Mouse (Mus musculus) liver, embryonic 12.5 days (tissue): ENCODE results near the gene Igfals. TPM values are rescaled to one million over a fixed set of nuclear protein-coding genes. Genes with fewer than 3 reads are reported as not detected.

ENCODE experiments used
- ATAC-seq: fragments of 200-750 bp; cut with Nextera tagmentation; 2 replicates; pipeline ENCODE4 v1.8.0; 2017; ENCODE audit warnings: moderate number of reproducible peaks, mild to moderate bottlenecking, moderate library complexity
- H3K27ac ChIP-seq: fragments of 300-500 bp; sonication (generic); 2 replicates; pipeline ENCODE4 v1.5.1; 2016; ENCODE audit warnings: mild to moderate bottlenecking
- H3K27me3 ChIP-seq: fragments of 300-500 bp; sonication (generic); replicated peaks from 2 replicates; pipeline ENCODE4 v1.6.1; 2016; ENCODE audit warnings: mild to moderate bottlenecking, moderate library complexity
- H3K36me3 ChIP-seq: fragments of 300-500 bp; sonication (generic); 2 replicates; pipeline ENCODE4 v1.6.1; 2016; ENCODE audit warnings: mild to moderate bottlenecking, moderate library complexity
- H3K4me1 ChIP-seq: fragments of 300-500 bp; sonication (generic); 2 replicates; pipeline ENCODE4 v1.6.1; 2016
- H3K4me2 ChIP-seq: fragments of 300-500 bp; sonication (generic); 2 replicates; pipeline ENCODE4 v1.6.1; 2016; ENCODE audit warnings: mild to moderate bottlenecking, moderate library complexity
- H3K4me3 ChIP-seq: fragments of 300-500 bp; sonication (generic); 2 replicates; pipeline ENCODE4 v1.5.1; 2016; ENCODE audit warnings: mild to moderate bottlenecking, moderate library complexity
- H3K9ac ChIP-seq: fragments of 300-500 bp; sonication (generic); 2 replicates; pipeline ENCODE4 v1.6.1; 2016; ENCODE audit warnings: mild to moderate bottlenecking, moderate library complexity
- H3K9me3 ChIP-seq: fragments of 300-500 bp; sonication (generic); replicated peaks from 2 replicates; pipeline ENCODE4 v1.6.1; 2016; ENCODE audit warnings: mild to moderate bottlenecking, moderate library complexity
- WGBS: fragments of 180-500 bp; shearing (Covaris S2); methylation state at CpG from one replicate; pipeline ENCODE4 v1.1.7; 2016; ENCODE audit not compliant: insufficient replicate concordance; 5-methylcytosine and 5-hydroxymethylcytosine counted together
- polyA plus RNA-seq: library from polyadenylated mRNA; unstranded; fragments of >200 nt; fragmentation: Nextera tagmentation; extraction: Ambion mirVana; gene quantifications from 2 replicates; pipeline ENCODE4 v1.2.1, GENCODE M21; 2016

Gene Igfals
- polyA plus RNA-seq, 1 experiment from 2014 or later = 5.4 TPM

- no peaks in the 10 kb centered on the region for H3K27me3 ChIP-seq
- WGBS = 2% methylated on average over 18 of the region's 18 CpGs
- H3K9ac ChIP-seq = peak overlapping the region; percentile 95
- H3K36me3 ChIP-seq = peaks cover 77% of the 10 kb centered on the region
- no peaks in the 10 kb centered on the region for H3K9me3 ChIP-seq
- peak; percentile 45 for ATAC-seq
- peak overlapping the region; percentile 83 for H3K4me2 ChIP-seq
- H3K27ac ChIP-seq = peak overlapping the region; percentile 91
- peak overlapping the region; percentile 95 for H3K4me3 ChIP-seq
- H3K4me1 ChIP-seq = peaks cover 53% of the 10 kb centered on the region
These were observed 21.1 kb downstream of the Igfals start for GRCm38 (mm10) chr17:24886932-24887271.

GRCm38 (mm10) chr17:24887291-24888080 lies 21.7 kb downstream of the Igfals start:
- Histone ChIP-seq H3K9ac (peak overlapping the region; percentile 95), H3K27ac (peak overlapping the region; percentile 91), H3K4me3 (peak overlapping the region; percentile 95), H3K4me2 (peak overlapping the region; percentile 83), H3K9me3 (no peaks in the 10 kb centered on the region), H3K36me3 (peaks cover 77% of the 10 kb centered on the region), H3K4me1 (peaks cover 53% of the 10 kb centered on the region), H3K27me3 (no peaks in the 10 kb centered on the region)
- WGBS = 57% methylated on average over 18 of the region's 18 CpGs
- no peak for ATAC-seq

GRCm38 (mm10) chr17:24888862-24889261 lies 23.1 kb downstream of the Igfals start:
- Histone ChIP-seq H3K27me3 (no peaks in the 10 kb centered on the region), H3K27ac (peak overlapping the region; percentile 91), H3K4me1 (peaks cover 61% of the 10 kb centered on the region), H3K9me3 (no peaks in the 10 kb centered on the region), H3K9ac (peak overlapping the region; percentile 95; the same call in 1 of the 2 replicates), H3K4me2 (peak overlapping the region; percentile 83), H3K4me3 (no peak overlapping the region), H3K36me3 (peaks cover 77% of the 10 kb centered on the region)
- 79% methylated on average over 3 of the region's 3 CpGs for WGBS
- no peak for ATAC-seq

GRCm38 (mm10) chr17:24890151-24891092 lies 24.6 kb downstream of the Igfals start:
- WGBS = 85% methylated on average over 19 of the region's 19 CpGs
- Histone ChIP-seq H3K27me3 (no peaks in the 10 kb centered on the region), H3K27ac (peak overlapping the region; percentile 91; the same call in 1 of the 2 replicates), H3K36me3 (peaks cover 63% of the 10 kb centered on the region), H3K4me1 (peaks cover 54% of the 10 kb centered on the region), H3K4me3 (no peak overlapping the region), H3K4me2 (no peak overlapping the region), H3K9me3 (no peaks in the 10 kb centered on the region), H3K9ac (no peak overlapping the region)
- ATAC-seq = no peak

DNA sequence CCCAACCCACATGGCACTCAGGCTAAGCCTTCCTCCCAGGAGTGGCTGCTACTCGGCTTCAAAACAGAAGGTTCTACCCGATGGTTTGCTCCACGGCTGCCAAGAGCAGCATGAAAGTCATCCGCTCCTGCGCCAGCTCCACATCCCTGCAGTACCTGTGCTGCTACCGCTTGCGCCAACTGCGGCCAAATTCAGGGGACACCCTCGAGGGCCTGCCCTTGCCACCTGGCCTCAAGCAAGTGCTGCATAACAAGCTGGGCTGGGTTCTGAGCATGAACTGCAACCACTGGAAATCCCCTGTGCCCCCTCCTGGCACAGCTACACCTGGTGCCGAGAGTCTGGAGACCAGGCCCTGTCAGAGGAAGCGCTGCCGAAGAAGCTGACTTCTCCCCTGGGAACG lies 25.5 kb downstream of the Igfals start:
- peaks cover 60% of the 10 kb centered on the region for H3K4me1 ChIP-seq
- H3K4me3 ChIP-seq = no peak overlapping the region
- no peak overlapping the region for H3K9ac ChIP-seq
- H3K27me3 ChIP-seq = no peaks in the 10 kb centered on the region
- no peak for ATAC-seq
- WGBS = 79% methylated on average over 13 of the region's 13 CpGs
- peaks cover 63% of the 10 kb centered on the region for H3K36me3 ChIP-seq
- no peaks in the 10 kb centered on the region for H3K9me3 ChIP-seq
- no peak overlapping the region for H3K4me2 ChIP-seq
- peak overlapping the region; percentile 17; the same call in 1 of the 2 replicates for H3K27ac ChIP-seq

DNA sequence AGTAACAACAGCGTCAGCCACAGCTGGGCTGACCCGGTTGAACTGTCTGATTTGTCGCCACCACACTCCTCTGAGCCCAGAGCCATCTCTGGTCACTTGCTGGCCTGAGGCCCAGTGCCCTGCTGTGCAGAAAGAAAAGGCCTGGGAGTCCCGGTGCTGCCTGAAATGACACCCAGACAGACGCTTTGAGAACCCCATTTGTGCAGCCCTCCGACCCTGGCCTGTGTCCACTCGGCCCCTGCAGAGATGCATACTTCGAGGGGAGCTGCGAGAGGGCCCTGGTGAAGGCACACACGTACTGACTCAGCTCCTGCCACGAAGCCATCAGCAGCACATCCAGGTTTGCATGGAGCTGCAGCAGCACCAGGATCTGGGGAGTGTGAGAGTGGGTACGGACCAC lies 27.0 kb downstream of the Igfals start:
- H3K4me1 ChIP-seq = peaks cover 64% of the 10 kb centered on the region

GRCm38 (mm10) chr17:24893276-24893675 lies 27.5 kb downstream of the Igfals start:
- H3K4me1 ChIP-seq = peaks cover 63% of the 10 kb centered on the region

More for the DNA sequence above, 27.0 kb downstream of the Igfals start:
- Histone ChIP-seq H3K9ac (no peak overlapping the region), H3K36me3 (peaks cover 71% of the 10 kb centered on the region), H3K27ac (no peak overlapping the region), H3K4me2 (no peak overlapping the region), H3K9me3 (no peaks in the 10 kb centered on the region), H3K4me3 (no peak overlapping the region), H3K27me3 (no peaks in the 10 kb centered on the region)
- no peak for ATAC-seq
- 87% methylated on average over 12 of the region's 12 CpGs for WGBS

DNA sequence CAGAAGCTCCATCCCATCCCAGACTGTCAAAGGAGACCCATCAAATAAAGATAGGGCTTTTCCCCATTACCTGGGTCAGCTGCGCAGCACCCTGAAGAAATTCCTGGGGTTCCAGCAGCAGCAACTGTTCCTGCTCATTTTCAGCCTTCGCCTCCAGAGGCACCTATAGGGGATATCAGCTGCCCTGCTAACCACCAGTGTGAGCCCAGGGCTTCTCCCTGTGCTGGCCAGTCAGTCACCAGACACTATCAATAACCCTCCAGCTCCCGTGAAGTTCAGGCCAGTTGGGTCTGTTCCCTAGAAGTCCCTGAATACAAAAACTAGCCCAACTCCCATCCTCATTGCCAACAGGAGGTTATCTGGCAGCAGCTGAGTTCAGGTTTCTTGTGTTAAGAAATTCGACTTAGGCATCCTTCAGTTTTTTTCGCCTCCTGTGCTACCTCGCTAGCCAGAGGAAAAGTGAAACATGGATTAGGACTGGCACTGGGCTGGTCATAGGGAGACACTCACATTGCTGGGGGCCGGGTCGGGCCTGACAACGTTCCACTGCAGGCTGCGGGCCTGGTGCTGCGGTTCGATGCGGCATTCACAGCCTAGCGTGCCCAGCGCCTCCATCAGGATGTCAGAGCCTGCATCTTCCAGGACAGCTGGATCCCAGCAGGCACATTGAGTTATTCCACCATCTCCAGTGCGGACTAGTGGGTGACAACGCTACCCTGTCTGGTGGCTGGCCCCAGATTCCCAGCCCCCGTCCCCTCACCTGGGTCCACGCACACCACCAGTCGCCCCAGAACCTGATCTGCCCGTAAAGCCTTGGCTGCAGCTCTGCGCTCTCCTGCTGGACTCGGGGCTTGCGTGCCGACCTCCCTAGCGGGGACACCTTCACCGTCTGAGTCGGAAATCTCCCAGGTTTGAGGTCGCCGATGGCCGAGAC lies 28.5 kb downstream of the Igfals start:
- Histone ChIP-seq H3K27me3 (no peaks in the 10 kb centered on the region), H3K4me2 (peak overlapping the region; percentile 97), H3K27ac (peak overlapping the region; percentile 89), H3K9me3 (no peaks in the 10 kb centered on the region), H3K36me3 (peaks cover 71% of the 10 kb centered on the region), H3K4me1 (peaks cover 53% of the 10 kb centered on the region), H3K4me3 (peak overlapping the region; percentile 92), H3K9ac (peak overlapping the region; percentile 88)
- peak; percentile 17; the same call in 1 of the 2 replicates for ATAC-seq
- 8% methylated on average over 31 of the region's 31 CpGs for WGBS

More at GRCm38 (mm10) chr17:24893276-24893675, 27.5 kb downstream of the Igfals start:
- Histone ChIP-seq H3K4me2 (peak overlapping the region; percentile 97), H3K9ac (peak overlapping the region; percentile 88; the same call in 1 of the 2 replicates), H3K27ac (no peak overlapping the region), H3K9me3 (no peaks in the 10 kb centered on the region), H3K36me3 (peaks cover 71% of the 10 kb centered on the region), H3K27me3 (no peaks in the 10 kb centered on the region), H3K4me3 (peak overlapping the region; percentile 92; the same call in 1 of the 2 replicates)
- ATAC-seq = no peak
- WGBS = 89% methylated on average over 2 of the region's 2 CpGs

DNA sequence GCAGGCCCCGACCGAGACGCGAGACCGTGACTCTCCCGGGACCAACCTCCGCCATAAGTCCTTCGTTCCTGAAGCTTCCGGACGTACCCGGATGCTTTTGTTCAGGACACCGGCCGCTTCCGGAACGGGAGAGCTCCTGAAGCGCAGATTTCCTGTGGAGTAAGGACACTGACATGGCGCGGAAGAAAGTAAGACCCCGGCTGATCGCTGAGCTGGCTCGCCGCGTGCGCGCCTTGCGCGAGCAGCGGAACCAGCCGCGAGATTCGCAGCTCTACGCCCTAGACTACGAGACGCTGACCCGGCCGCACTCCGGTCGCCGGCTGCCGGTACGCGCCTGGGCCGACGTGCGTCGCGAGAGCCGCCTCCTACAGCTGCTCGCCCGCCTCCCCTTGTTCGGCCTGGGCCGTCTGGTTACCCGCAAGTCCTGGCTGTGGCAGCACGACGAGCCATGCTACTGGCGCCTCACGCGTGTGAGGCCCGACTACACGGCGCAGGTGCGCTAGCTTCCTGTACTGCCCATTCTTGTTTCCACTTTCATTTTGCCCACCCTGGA lies 29.3 kb downstream of the Igfals start, which contains the start of the genes Eme2 and Mrps34:
Eme2 (minus strand) TSS at position 93 of the 553 bp plus-strand sequence.
Mrps34 (plus strand) TSS at position 122 of the 553 bp plus-strand sequence.
- Histone ChIP-seq H3K9me3 (no peaks in the 10 kb centered on the region), H3K36me3 (peaks cover 71% of the 10 kb centered on the region), H3K4me3 (peak within 1 kb of the TSS; percentile 92), H3K4me2 (peak within 1 kb of the TSS; percentile 97), H3K9ac (peak within 1 kb of the TSS; percentile 88), H3K27me3 (no peaks in the 10 kb centered on the region), H3K4me1 (peaks cover 47% of the 10 kb centered on the region), H3K27ac (peak within 1 kb of the TSS; percentile 89)
- WGBS = under 1% methylated on average over 62 of the region's 62 CpGs
- ATAC-seq = peak; percentile 55

- peak overlapping the region; percentile 89 for H3K27ac ChIP-seq
- 8% methylated on average over 23 of the region's 23 CpGs for WGBS
- peak overlapping the region; percentile 92 for H3K4me3 ChIP-seq
- H3K4me1 ChIP-seq = peaks cover 49% of the 10 kb centered on the region
- H3K9me3 ChIP-seq = no peaks in the 10 kb centered on the region
- H3K36me3 ChIP-seq = peaks cover 71% of the 10 kb centered on the region
- H3K27me3 ChIP-seq = no peaks in the 10 kb centered on the region
- peak; percentile 13 for ATAC-seq
- H3K4me2 ChIP-seq = peak overlapping the region; percentile 97
- peak overlapping the region; percentile 88 for H3K9ac ChIP-seq
These were observed 29.9 kb downstream of the Igfals start for GRCm38 (mm10) chr17:24895571-24896240.
